In the genomic region with DNA sequence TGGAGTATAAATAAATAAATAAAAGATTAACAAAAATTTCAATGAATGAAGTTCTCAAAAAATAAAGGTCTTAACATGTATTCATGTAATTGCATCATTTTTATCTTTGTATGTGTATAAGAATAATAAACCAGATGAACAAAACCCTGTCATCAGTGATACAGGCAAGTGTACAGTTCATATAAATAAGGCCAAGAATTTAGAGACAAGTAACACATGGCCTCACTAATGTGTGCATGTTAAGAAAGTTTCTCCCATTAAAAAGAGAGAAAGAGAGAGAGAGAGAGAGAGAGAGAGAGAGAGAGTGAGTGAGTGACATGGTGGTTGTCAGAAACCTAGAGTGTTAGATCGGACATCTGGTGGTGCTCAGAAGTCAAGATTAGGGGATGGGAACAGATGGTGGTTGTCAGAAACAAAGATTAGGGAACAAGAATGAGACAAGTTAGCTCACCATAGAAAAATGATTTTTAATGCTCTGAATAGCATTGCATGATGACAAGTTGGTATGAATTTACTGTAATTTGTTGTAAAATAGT, we compare ENCODE assay signal across 21 mouse cellular contexts.
DNase-seq lines count a peak whose midpoint lies in the region; ATAC-seq lines count a peak whose summit lies in the region.
"Had no signal": no experiment of that assay in that cellular context is flagged by ENCODE, and none has a peak within 500 bp of the region (broad histone marks: within the 10 kb centered on the region; RNA-seq: fewer than 3 reads in every experiment).

No protein-coding gene starts in this region.

- no peaks in the 10 kb centered on the region for H3K36me3 ChIP-seq in forebrain, embryonic 15.5 days
- H3K36me3 ChIP-seq in forebrain, embryonic 12.5 days (replicated peaks): no peaks in the 10 kb centered on the region
- H3K36me3 ChIP-seq in midbrain, embryonic 11.5 days (ENCODE audit: control insufficient read depth, insufficient read depth, low read length): no peaks in the 10 kb centered on the region
- no peaks in the 10 kb centered on the region for H3K36me3 ChIP-seq in midbrain, embryonic 15.5 days (replicated peaks)
- H3K36me3 ChIP-seq in forebrain, embryonic 16.5 days (ENCODE audit: control insufficient read depth, insufficient read depth): no peaks in the 10 kb centered on the region
- H3K36me3 ChIP-seq: embryonic facial prominence, embryonic 12.5 days; heart, embryonic 12.5 days; hindbrain, embryonic 13.5 days had no signal

- no peaks in the 10 kb centered on the region for H3K9me3 ChIP-seq in forebrain, embryonic 15.5 days
- no peaks in the 10 kb centered on the region for H3K9me3 ChIP-seq in forebrain, embryonic 12.5 days
- no peaks in the 10 kb centered on the region for H3K9me3 ChIP-seq in midbrain, embryonic 11.5 days (ENCODE audit: control insufficient read depth, low read length)
- H3K9me3 ChIP-seq in midbrain, embryonic 15.5 days: no peaks in the 10 kb centered on the region
- H3K9me3 ChIP-seq in forebrain, embryonic 16.5 days (ENCODE audit: control insufficient read depth, low read length): no peaks in the 10 kb centered on the region
- H3K9me3 ChIP-seq: embryonic facial prominence, embryonic 12.5 days; heart, embryonic 12.5 days; hindbrain, embryonic 13.5 days had no signal

- no peaks in the 10 kb centered on the region for H3K4me1 ChIP-seq in forebrain, embryonic 15.5 days
- H3K4me1 ChIP-seq in forebrain, embryonic 12.5 days: no peaks in the 10 kb centered on the region
- H3K4me1 ChIP-seq in midbrain, embryonic 11.5 days (ENCODE audit: control insufficient read depth, insufficient read depth, low read length): no peaks in the 10 kb centered on the region
- H3K4me1 ChIP-seq in midbrain, embryonic 15.5 days: no peaks in the 10 kb centered on the region
- H3K4me1 ChIP-seq in forebrain, embryonic 16.5 days (replicated peaks; ENCODE audit: control insufficient read depth, insufficient read depth, low read length): no peaks in the 10 kb centered on the region
- H3K4me1 ChIP-seq: embryonic facial prominence, embryonic 12.5 days; heart, embryonic 12.5 days; hindbrain, embryonic 13.5 days had no signal

- no peak overlapping the region for H3K27ac ChIP-seq in forebrain, embryonic 15.5 days (replicated peaks)
- no peak overlapping the region for H3K27ac ChIP-seq in forebrain, embryonic 12.5 days
- H3K27ac ChIP-seq in midbrain, embryonic 11.5 days (ENCODE audit: low read depth, low read length): no peak overlapping the region
- H3K27ac ChIP-seq in midbrain, embryonic 15.5 days: no peak overlapping the region
- no peak overlapping the region for H3K27ac ChIP-seq in forebrain, embryonic 16.5 days (ENCODE audit: low read length)
- H3K27ac ChIP-seq: embryonic facial prominence, embryonic 12.5 days; heart, adult 2 months; hindbrain, embryonic 13.5 days; hindbrain, postnatal 0 days had no signal

- H3K4me3 ChIP-seq in forebrain, embryonic 15.5 days: no peak overlapping the region
- no peak overlapping the region for H3K4me3 ChIP-seq in forebrain, embryonic 12.5 days (replicated peaks)
- H3K4me3 ChIP-seq in midbrain, embryonic 11.5 days (ENCODE audit: low read depth, low read length): no peak overlapping the region
- H3K4me3 ChIP-seq in midbrain, embryonic 15.5 days: no peak overlapping the region
- H3K4me3 ChIP-seq in forebrain, embryonic 16.5 days (replicated peaks; ENCODE audit: low read length): no peak overlapping the region
- H3K4me3 ChIP-seq: embryonic facial prominence, embryonic 12.5 days; heart, adult 2 months; heart, embryonic 12.5 days; hindbrain, embryonic 13.5 days had no signal

- peak; percentile 32 for DNase-seq in cerebellum, adult 9-10 months
- DNase-seq in cerebellum, adult 8-10 months: no peak
- peak; percentile 67 for DNase-seq in midbrain, embryonic 11.5 days (ENCODE audit: low spot score, missing footprints)
- DNase-seq in B cell, adult 2 months: no peak
- DNase-seq: adrenal gland, adult 2 months; adrenal gland, postnatal 25 days; cerebellum, adult 11-12 months; cerebellum, postnatal 10 days; gastrocnemius, postnatal 10 days; heart, adult 2 months; kidney, adult 11 months had no signal

- 67% methylated on average over 1 of the region's 1 CpGs for WGBS in forebrain, embryonic 15.5 days
- WGBS in forebrain, embryonic 12.5 days: 79% methylated on average over 1 of the region's 1 CpGs
- WGBS in midbrain, embryonic 11.5 days: 84% methylated on average over 1 of the region's 1 CpGs
- WGBS in midbrain, embryonic 15.5 days: 66% methylated on average over 1 of the region's 1 CpGs
- WGBS in forebrain, embryonic 16.5 days: 58% methylated on average over 1 of the region's 1 CpGs

- H3K27me3 ChIP-seq in forebrain, embryonic 15.5 days: no peaks in the 10 kb centered on the region
- H3K27me3 ChIP-seq in forebrain, embryonic 12.5 days: no peaks in the 10 kb centered on the region
- H3K27me3 ChIP-seq in midbrain, embryonic 11.5 days (ENCODE audit: control insufficient read depth, insufficient read depth, low read length): no peaks in the 10 kb centered on the region
- no peaks in the 10 kb centered on the region for H3K27me3 ChIP-seq in midbrain, embryonic 15.5 days (replicated peaks)
- H3K27me3 ChIP-seq in forebrain, embryonic 16.5 days (replicated peaks; ENCODE audit: control insufficient read depth, insufficient read depth, low read length): no peaks in the 10 kb centered on the region
- H3K27me3 ChIP-seq: embryonic facial prominence, embryonic 12.5 days; heart, embryonic 12.5 days; hindbrain, embryonic 13.5 days had no signal

- no peak overlapping the region for H3K4me2 ChIP-seq in forebrain, embryonic 15.5 days (replicated peaks)
- no peak overlapping the region for H3K4me2 ChIP-seq in forebrain, embryonic 12.5 days
- no peak overlapping the region for H3K4me2 ChIP-seq in midbrain, embryonic 11.5 days
- H3K4me2 ChIP-seq in midbrain, embryonic 15.5 days: no peak overlapping the region
- H3K4me2 ChIP-seq in forebrain, embryonic 16.5 days (ENCODE audit: low read length): no peak overlapping the region
- H3K4me2 ChIP-seq: embryonic facial prominence, embryonic 12.5 days; heart, embryonic 12.5 days; hindbrain, embryonic 13.5 days had no signal

- peak; percentile 83 for ATAC-seq in forebrain, embryonic 15.5 days (replicated peaks)
- no peak for ATAC-seq in forebrain, embryonic 12.5 days (ENCODE audit: low FRiP score)
- no peak for ATAC-seq in midbrain, embryonic 11.5 days (ENCODE audit: low FRiP score)
- ATAC-seq in midbrain, embryonic 15.5 days (replicated peaks): no peak
- ATAC-seq in forebrain, embryonic 16.5 days: peak; percentile 80
- ATAC-seq: activated CD4-positive, CD25-positive, alpha-beta regulatory T cell, adult 4 months; hindbrain, postnatal 0 days; Patski had no signal

- no peak overlapping the region for H3K9ac ChIP-seq in forebrain, embryonic 15.5 days (replicated peaks)
- no peak overlapping the region for H3K9ac ChIP-seq in forebrain, embryonic 12.5 days
- H3K9ac ChIP-seq in midbrain, embryonic 11.5 days (ENCODE audit: low read length): no peak overlapping the region
- no peak overlapping the region for H3K9ac ChIP-seq in midbrain, embryonic 15.5 days
- H3K9ac ChIP-seq in forebrain, embryonic 16.5 days (replicated peaks; ENCODE audit: low read depth, low read length): no peak overlapping the region
- H3K9ac ChIP-seq: embryonic facial prominence, embryonic 12.5 days; heart, embryonic 12.5 days; hindbrain, embryonic 13.5 days had no signal

Comparison
In these comparisons a context has a peak if more than half of its experiments do, and no peak if none do; other contexts are left out.
1. DNase-seq: peak in cerebellum, adult 9-10 months (single experiment) and midbrain, embryonic 11.5 days (single experiment); none in cerebellum, adult 8-10 months (single experiment) and B cell, adult 2 months (0 of 2).
2. ATAC-seq: peak in forebrain, embryonic 15.5 days (single experiment) and forebrain, embryonic 16.5 days (single experiment); none in forebrain, embryonic 12.5 days (single experiment), midbrain, embryonic 11.5 days (single experiment) and midbrain, embryonic 15.5 days (single experiment).